Mouse (Mus musculus) layer of hippocampus, postnatal 10 days (tissue): ENCODE data around the gene Cacybp. TPM values are rescaled to one million over a fixed set of nuclear protein-coding genes. Genes with fewer than 3 reads are reported as not detected.

ENCODE experiments used
- DNase-seq, 2 experiments: peaks; one replicate each; pipeline ENCODE4 v3.0.0; 2021; ENCODE audit warnings: low spot score in 2 of 2
- total RNA-seq, 2 experiments: library from RNA; stranded (reverse); gene quantifications; 2 replicates each; pipeline ENCODE4 v1.2.3; 2021

Cacybp gene
- total RNA-seq, 2 experiments from 2014 or later, result 93.2 to 104 TPM

DNA sequence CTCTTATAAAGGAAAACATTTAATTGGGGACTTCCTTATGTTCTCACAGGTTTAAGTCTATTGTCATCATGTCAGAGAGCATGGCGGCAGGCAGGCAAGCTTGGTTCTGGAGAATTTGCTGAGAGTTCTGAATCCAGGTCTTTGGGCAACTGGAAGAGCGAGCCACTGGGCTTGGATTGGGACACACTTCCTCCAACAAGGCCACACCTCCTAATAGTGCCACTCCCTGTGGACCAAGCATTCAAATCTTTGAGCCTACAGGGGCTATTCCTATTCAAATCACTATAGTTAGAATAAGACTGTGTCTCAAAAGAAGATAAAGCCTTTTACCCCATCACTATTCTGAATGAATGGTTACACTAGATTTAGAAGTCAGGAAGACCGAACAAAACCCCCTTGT lies 5.2 kb upstream of the Cacybp start:
- DNase-seq, result no peak

DNA sequence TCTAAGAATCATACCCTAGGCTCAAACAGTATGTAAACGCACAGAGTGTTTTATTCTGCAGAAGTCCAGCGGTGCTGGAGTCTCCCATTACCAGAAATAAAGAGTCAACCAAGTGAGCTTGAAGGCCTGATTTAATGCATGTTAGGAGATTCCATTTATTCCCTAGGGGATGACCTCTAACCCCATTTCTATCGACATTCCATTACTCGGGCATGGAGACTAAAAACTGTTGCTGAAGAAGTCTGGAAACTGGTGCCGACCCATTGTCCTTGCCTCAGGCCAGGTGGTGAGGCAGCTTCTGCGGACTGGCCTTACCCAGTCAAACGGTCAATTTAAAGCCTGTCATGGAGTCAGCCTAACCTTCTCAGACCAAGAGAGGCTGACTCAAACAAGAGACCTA lies 1.5 kb upstream of the Cacybp start:
- DNase-seq, result no peak

DNA sequence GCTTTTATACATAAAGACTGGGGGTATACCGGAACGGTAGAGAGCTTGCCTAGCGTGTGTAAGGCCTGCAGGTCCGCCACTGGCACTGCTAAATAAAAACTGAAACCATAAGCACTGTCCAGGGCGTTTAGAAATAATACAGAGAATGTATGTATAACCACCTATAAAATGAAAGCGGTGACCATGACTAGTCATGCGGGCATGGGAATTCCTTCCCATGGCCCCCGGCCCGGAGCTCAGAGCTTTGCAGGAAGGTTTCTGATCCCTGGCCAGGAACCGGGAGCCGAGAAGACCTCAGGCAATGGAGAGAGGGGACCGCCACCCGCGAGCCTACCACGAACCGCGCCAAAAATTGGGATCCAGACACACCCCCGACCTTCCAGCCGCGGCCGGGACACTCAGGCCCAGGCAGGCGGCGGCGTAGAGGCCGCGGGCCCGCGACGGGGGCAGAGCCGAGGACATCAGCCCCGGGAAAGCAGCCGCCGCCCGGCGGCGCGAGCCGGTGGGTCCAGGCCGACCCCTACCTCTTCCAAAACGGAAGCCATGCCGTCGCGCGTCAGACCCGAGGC lies 468 bp downstream of the Cacybp start:
- peak in 1 of 2 experiments; percentile 70 for DNase-seq

DNA sequence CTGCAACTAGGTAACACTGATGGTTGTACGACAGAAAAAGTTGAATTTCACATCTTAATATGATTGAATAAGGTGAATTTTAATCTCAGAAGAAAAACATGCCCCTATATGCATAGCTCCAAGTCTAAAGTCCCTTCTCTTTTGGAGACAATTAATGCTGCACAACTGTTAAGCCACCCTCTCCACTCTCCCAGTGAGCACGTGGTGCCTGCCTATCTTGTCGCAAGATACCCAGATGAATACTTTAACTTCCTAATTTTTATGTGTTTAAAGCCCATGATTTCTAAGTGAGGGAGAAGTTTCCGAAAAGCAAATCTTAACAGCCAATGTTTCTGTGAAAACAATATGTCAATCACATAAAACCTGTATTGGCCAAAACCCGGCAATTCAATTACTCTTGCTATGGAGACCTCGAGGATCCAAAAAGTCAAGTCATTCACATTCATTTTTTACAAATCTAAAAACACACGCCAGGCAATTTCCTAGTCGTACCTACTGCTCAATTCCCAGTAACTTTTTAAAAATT lies 1.0 kb downstream of the Cacybp start:
- DNase-seq, result no peak

DNA sequence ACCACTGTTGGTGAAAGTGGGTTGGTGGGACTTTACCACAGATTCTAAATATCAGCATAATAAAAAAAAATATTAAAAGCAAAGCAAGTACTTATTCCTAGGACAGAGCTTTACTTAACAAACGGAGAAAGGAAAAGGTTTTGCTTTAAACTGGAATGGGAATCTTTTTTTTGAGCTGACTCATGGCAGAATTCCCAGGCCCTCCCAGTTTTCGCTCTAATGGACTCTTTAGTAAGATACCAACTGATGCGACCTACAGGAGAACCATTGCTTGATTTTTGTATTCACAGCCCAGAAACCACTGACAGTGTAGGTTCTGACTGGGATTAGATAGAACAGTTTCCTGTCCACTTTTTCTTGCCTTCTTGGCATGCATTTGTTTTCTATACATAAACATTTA lies 2.1 kb downstream of the Cacybp start:
- no peak for DNase-seq

DNA sequence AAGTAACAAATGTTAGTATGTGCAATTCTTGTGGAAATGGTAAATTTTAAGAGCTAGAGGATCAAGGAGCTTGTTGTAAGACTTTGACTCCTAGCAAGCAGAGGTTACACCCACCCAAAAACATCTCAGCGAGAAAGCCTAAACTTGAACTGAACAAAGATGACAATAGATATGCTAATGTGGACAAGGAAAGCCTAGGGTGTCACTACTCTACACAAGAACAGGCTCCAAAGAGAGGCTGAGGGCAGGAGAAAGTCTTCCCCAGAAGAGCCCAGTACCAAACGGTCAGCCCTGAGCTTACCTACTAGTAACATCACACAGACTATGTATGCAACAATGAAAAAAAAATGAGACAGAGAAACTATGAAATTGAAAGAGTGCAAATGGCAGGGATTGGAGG lies 2.8 kb downstream of the Cacybp start:
- no peak for DNase-seq

DNA sequence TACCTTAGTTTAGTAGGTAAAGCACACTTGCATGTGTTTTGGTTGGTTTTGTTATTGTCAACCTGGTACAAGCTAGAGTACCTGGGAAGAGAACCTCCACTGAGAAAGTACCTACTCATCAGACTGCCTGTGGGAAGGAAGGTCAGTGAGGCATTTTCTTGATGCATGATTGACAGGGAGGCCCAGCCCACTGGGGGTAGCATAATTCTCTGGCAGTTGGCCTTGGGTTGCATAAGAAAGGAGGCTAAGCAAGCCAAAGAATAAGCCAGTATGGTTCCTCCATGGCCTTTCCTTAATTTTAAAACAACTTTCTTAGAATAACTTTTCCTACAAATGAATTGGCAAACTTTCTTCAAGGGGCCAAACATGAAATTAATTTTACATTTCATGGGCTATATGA lies 7.2 kb downstream of the Cacybp start:
- no peak for DNase-seq

DNA sequence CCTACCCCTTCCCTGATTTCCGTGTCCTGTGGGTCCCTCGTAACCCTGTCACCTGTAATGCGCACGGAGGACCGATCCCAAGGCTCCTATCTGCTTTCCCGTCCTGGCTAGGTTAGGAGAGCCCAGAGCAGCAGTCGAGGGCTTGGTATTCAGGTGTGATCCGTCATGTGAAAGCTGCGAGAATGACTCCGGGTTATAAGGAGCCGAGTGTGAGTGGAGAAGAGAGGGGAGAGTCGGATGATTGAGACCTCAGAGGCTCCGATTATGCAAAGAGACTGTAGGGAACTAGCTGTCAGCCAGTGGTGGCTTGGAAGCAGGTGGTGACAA lies 17.4 kb downstream of the Cacybp start:
- no peak for DNase-seq

DNA sequence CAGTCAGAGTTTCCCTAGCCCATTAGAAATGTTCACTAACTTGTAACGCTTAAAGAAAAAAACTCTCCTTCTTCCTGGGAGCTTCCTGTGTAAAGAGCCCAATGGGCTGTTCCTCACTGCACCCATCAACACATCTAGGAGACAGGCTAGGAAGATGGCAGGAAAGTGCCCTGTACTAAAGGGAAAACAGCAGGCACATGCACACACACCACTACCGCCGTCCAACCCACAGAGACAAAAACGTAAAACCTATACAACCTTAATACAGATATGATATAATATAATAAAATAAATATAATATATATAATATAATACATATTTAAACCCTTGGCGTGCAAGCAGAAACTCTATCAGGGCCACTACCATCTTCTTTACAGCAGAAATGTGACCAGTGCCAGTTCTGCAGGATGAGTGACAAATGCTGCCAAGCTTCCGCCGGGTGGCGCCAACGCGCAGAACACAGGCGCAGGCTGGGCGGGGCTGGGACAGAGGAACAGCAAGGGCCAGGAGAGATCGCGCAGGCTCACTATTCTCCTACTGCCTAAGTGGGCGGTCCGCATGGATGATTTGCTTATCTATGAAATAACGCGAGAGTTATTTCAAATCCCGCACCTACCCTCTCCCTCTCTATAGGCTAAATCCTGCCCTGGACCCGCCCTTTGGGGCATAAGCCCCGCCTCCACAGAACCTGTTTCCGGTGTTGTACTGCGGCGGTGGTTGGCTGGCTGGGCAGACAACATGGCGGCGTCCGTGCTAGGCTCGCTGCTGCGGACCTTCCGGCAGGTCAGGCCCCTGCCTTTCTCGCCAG lies 17.9 kb downstream of the Cacybp start, which contains the start of gene Mrps14:
TSS of gene Mrps14 (plus strand) at position 687 of the 808 bp plus-strand sequence.
- DNase-seq, result peak; percentile 97 to 98

DNA sequence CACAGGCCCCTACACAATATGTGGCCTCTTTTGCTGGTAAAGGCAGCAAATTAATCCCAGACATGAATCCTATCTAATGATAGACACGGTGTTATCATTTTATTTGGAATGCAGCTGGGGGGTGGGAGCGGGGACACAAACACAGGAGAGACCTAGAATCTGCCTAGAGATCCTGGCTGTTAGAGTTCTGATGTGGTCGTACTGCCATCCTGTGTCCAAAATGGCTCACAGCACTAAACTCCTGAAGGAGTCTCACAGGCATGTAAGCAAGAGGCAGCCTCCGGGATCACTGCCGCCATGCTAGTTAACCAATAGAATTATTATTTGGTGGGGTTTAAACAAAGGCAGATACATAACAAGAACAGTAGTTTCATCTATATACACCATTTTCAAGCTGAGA lies 28.2 kb downstream of the Cacybp start:
- DNase-seq, result peak; percentile 59 to 68

DNA sequence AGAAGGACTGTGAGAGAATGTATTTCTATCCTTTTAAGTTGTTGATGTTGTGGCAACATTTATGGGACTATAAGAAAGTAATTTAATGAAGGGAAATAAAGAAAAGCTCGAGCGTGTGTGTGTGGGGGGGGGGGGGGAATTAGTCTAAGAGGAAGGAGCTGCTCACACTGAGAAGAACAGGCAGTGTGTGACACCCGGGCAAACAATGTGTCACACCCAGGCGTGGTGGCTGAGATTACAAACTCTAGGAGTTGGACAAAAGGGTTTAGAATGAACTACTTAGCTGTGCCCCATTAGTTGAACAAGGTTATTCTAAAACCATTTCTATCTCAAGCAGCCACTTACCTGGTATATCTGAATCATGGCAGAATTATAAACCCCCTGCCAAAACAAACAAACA lies 31.5 kb downstream of the Cacybp start:
- DNase-seq, result no peak

DNA sequence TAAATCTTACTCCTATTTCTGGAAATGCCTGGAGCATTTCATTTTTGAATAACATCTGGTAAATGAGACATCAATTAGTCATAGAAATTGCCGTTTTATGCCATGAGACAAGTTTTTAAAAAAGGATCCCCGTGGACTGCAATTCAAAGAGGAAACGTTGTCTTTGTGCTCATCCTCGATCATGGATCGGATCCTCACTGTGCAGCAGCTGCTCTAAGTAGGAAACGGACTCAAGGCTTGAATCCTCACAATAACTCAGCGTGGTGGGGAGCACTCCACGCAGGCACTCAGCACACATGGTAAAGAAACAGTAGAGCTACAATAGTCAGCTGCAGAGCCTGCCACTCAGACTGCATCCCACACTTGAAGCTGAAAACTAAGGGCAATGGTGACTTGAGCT lies 35.8 kb downstream of the Cacybp start:
- no peak for DNase-seq

DNA sequence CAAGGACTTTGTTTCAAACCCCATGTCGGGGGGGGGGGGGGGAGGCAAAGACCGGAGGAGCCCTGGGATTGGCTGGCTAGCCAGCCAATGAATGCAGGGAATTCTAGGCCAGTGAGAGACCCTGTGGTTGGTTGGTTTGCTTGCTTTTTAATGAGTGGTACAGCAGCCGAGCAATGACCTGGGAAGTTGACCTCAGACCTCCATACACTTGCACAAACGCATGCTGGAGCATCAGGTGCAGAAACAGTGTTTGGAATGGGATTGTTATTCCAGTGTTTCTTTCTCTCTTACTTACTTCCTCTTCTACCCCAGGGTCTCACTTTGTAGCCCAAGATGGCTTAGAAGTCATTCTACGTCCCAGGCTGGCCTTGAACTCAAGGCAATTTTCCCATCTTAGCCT lies 46.1 kb downstream of the Cacybp start:
- no peak for DNase-seq

DNA sequence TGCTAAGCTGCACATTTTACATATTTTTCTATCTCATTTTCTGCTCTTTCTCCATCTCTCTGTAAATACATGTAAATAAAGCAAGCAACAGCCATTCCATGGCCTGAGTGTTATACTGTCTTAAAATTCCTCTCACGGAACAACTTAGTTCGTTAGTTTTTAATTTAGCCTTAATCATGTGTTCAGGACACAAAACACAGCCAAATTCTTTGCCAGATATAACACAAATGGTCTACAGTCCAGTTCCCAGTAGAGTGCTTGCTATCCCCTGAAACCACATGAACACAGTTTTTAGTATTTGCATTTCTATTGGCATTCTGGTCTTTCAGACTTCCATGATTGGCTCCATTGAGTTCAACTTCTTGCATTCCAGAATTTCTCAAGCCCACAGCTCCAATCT lies 54.5 kb downstream of the Cacybp start:
- DNase-seq, result no peak

DNA sequence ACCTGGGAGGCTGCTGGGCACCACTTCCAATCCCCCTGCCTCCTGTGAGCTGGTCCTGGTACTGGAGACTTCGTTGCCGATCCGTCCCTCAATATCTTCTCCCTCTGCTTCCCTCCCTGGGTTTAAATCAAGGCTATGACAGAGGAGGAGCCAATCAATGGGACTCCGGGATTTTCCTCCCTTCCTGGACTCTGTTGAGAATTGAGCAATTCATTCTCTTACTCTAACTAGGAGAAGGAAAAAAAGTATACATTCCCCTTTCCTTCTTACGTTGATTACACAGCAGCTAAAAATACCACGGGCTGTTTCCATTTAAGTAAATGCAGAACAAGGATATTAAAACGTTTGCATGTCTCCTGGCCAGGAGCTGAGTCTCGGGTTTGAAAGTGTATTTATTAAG lies 59.2 kb downstream of the Cacybp start, which contains the start of gene Tnn:
TSS of gene Tnn (minus strand) at position 101 of the 400 bp plus-strand sequence.
- no peak for DNase-seq

Other genes starting within 250 kb of the Cacybp start
- gene 4930523C07Rik, start 168.5 kb downstream of the Cacybp start, total RNA-seq, result 1 to 10 TPM; 2.3 to 2.4 TPM
- under 1 TPM; 0.31 to 0.39 TPM for gene Tnn, start 59.3 kb downstream of the Cacybp start, total RNA-seq
- gene Mrps14, start 17.7 kb downstream of the Cacybp start, total RNA-seq, result 10 to 100 TPM; 50.5 to 54.4 TPM